In the genomic region with DNA sequence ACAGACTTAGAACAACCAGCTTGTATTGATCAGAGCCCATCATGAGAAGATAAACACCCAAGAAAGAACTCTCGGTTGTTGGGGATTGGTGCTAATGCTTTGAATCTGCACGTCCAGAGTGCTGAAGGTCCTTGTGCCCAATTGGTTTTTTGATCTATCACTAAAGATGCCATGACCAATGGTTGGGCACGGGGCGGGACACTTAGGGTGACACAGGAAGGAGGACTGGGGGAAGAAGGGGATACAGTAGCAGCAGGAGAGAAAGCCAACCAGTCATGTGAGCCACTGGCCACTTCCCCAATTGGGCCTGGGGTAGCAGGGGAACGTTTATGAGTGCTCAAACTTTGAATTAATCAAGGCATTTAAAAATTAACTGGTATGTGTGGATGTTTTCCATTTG, we compare ENCODE assay signal across 27 mouse cellular contexts. TPM values are rescaled to one million over a fixed set of nuclear protein-coding genes. Genes with fewer than 3 reads are reported as not detected.
A peak's percentile ranks its signal among the peaks of the same experiment; 100 is the strongest.
DNase-seq lines count a peak whose midpoint lies in the region; ATAC-seq and TF ChIP-seq lines count a peak whose summit lies in the region.
"Had no signal": no experiment of that assay in that cellular context is flagged by ENCODE, and none has a peak within 500 bp of the region (broad histone marks: within the 10 kb centered on the region; RNA-seq: fewer than 3 reads in every experiment).

No protein-coding gene starts in this region.

- no peaks in the 10 kb centered on the region for H3K27me3 ChIP-seq in kidney, adult 2 months (replicated peaks; ENCODE audit: control insufficient read depth, insufficient read depth, low read length)
- H3K27me3 ChIP-seq in kidney, embryonic 16.5 days (ENCODE audit: insufficient read depth, low read length): no peaks in the 10 kb centered on the region
- H3K27me3 ChIP-seq: CH12.LX; heart, embryonic 13.5 days; hindbrain, embryonic 13.5 days; limb, embryonic 13.5 days; liver, embryonic 12.5 days; neural tube, embryonic 13.5 days had no signal

- no peaks in the 10 kb centered on the region for H3K36me3 ChIP-seq in kidney, adult 2 months (ENCODE audit: control insufficient read depth, insufficient read depth, low read length)
- 0 out of 2 replicates have a peak, but pooled peaks cover 4% of the 10 kb centered on the region for H3K36me3 ChIP-seq in kidney, embryonic 16.5 days (ENCODE audit: insufficient read depth, low read length)
- H3K36me3 ChIP-seq: hindbrain, embryonic 13.5 days; limb, embryonic 13.5 days; neural tube, embryonic 13.5 days had no signal

- no peak for TF ChIP-seq POLR2A in kidney, adult 2 months (IDR thresholded peaks at IDR 0.05; ENCODE audit: low read depth, low read length)

- H3K4me1 ChIP-seq in kidney, adult 2 months (ENCODE audit: control insufficient read depth, insufficient read depth, low read length): no peaks in the 10 kb centered on the region
- 0 out of 2 replicates have a peak, but pooled peaks cover 3% of the 10 kb centered on the region for H3K4me1 ChIP-seq in kidney, embryonic 16.5 days (ENCODE audit: insufficient read depth, low read length)
- H3K4me1 ChIP-seq: forebrain, embryonic 10.5 days; liver, embryonic 12.5 days had no signal

- no peak for TF ChIP-seq CTCF in kidney, adult 2 months (conservative IDR thresholded peaks at IDR 0.05; ENCODE audit: insufficient read depth, insufficient read length, low read depth, low read length)
- TF ChIP-seq CTCF in layer of hippocampus, adult 2 months (conservative IDR thresholded peaks at IDR 0.05): no peak

- no peak overlapping the region for H3K27ac ChIP-seq in kidney, adult 2 months (ENCODE audit: insufficient read depth, low read depth, low read length)
- no peak overlapping the region for H3K27ac ChIP-seq in kidney, embryonic 16.5 days (ENCODE audit: low read length)
- no peak overlapping the region for H3K27ac ChIP-seq in layer of hippocampus, adult 2 months
- H3K27ac ChIP-seq: forebrain, embryonic 10.5 days; heart, embryonic 13.5 days; hindbrain, embryonic 13.5 days; limb, embryonic 13.5 days; liver, embryonic 12.5 days; neural tube, embryonic 13.5 days had no signal

- no peak overlapping the region for H3K9ac ChIP-seq in kidney, embryonic 16.5 days (replicated peaks; ENCODE audit: low read length)
- H3K9ac ChIP-seq: heart, embryonic 13.5 days; hindbrain, embryonic 13.5 days; limb, embryonic 13.5 days; liver, embryonic 12.5 days; neural tube, embryonic 13.5 days had no signal

- no peak for ATAC-seq in kidney, embryonic 16.5 days (ENCODE audit: low FRiP score, low TSS enrichment)
- ATAC-seq in hematopoietic stem cell, adult 5-6 weeks (replicated peaks in 1 of 2; ENCODE audit: insufficient read depth in 1 of 2, low FRiP score in 2 of 2, low TSS enrichment in 1 of 2, low read depth in 1 of 2, poor library complexity in 2 of 2, severe bottlenecking in 2 of 2): peak; percentile 64 to 83
- ATAC-seq: forebrain, embryonic 16.5 days; liver, embryonic 12.5 days had no signal

- H3K4me3 ChIP-seq in kidney, adult 2 months (ENCODE audit: insufficient read depth, low read depth, low read length): no peak overlapping the region
- no peak overlapping the region for H3K4me3 ChIP-seq in kidney, embryonic 16.5 days (ENCODE audit: low read length)
- H3K4me3 ChIP-seq in layer of hippocampus, adult 2 months: no peak overlapping the region
- H3K4me3 ChIP-seq: forebrain, embryonic 10.5 days; heart, embryonic 13.5 days; hindbrain, embryonic 13.5 days; limb, embryonic 13.5 days; liver, embryonic 12.5 days; myocyte; neural tube, embryonic 13.5 days had no signal

- peak; percentile 24 for DNase-seq in kidney, adult 2 months
- peak; percentile 67 for DNase-seq in R1 (ENCODE audit: low read depth, low spot score)
- DNase-seq in adrenal gland, postnatal 14 days: no peak
- no peak for DNase-seq in layer of hippocampus, adult 2 months (ENCODE audit: low spot score in 2 of 2)
- DNase-seq in ovary, postnatal 36 days (ENCODE audit: low spot score): no peak
- DNase-seq: adrenal gland, postnatal 36 days; cerebellum, adult 11-12 months; cerebellum, postnatal 10 days; gastrocnemius, postnatal 10 days; heart, adult 11 months; lung, adult 18-20 months; lung, postnatal 14 days; midbrain, embryonic 14.5 days; right cerebral cortex, postnatal 4 days; thymus, adult 2 months had no signal

- WGBS in kidney, adult 2 months: 73% methylated on average over 5 of the region's 5 CpGs
- WGBS in kidney, embryonic 16.5 days: 81% methylated on average over 5 of the region's 5 CpGs

- H3K4me2 ChIP-seq in kidney, embryonic 16.5 days (replicated peaks; ENCODE audit: low read depth, low read length): no peak overlapping the region
- H3K4me2 ChIP-seq: heart, embryonic 13.5 days; hindbrain, embryonic 13.5 days; limb, embryonic 13.5 days; liver, embryonic 12.5 days; neural tube, embryonic 13.5 days had no signal

- H3K9me3 ChIP-seq in kidney, embryonic 16.5 days (ENCODE audit: low read length): no peaks in the 10 kb centered on the region
- H3K9me3 ChIP-seq: forebrain, embryonic 10.5 days; heart, embryonic 13.5 days; hindbrain, embryonic 13.5 days; limb, embryonic 13.5 days; liver, embryonic 12.5 days; neural tube, embryonic 13.5 days had no signal

RNA-seq across cellular contexts. Expression of a gene that starts 23.8 kb away (rescaled TPM):
- polyA plus RNA-seq in kidney, adult 2 months (2012; rRNA removed): 4.0 and 4.6 TPM in 2 replicates
- polyA plus RNA-seq in kidney, embryonic 16.5 days (2015; fragmentation: Nextera tagmentation; extraction: Ambion mirVana): 18.9 and 20.8 TPM in 2 replicates
- 18.8 and 22.2 TPM in 2 replicates for total RNA-seq in hematopoietic stem cell, adult 5-6 weeks (2017)
- 8.3 and 8.4 TPM in 2 replicates for total RNA-seq in adrenal gland, postnatal 14 days (2021)
- total RNA-seq in layer of hippocampus, adult 2 months (2021): 1 to 10 TPM; 6.4 to 6.7 TPM

RNA-seq across cellular contexts. Expression of a gene that starts 57.3 kb away (rescaled TPM):
- 0.66 and 0.86 TPM in 2 replicates for polyA plus RNA-seq in kidney, adult 2 months (2012; rRNA removed)
- 6.8 and 8.0 TPM in 2 replicates for polyA plus RNA-seq in kidney, embryonic 16.5 days (2015; fragmentation: Nextera tagmentation; extraction: Ambion mirVana)
- not detected in 2 replicates for total RNA-seq in hematopoietic stem cell, adult 5-6 weeks (2017)
- 0.85 and 2.2 TPM in 2 replicates for total RNA-seq in adrenal gland, postnatal 14 days (2021)
- total RNA-seq in layer of hippocampus, adult 2 months (2021): 1 to 10 TPM; 1.7 to 2.7 TPM
- total RNA-seq: megakaryocyte-erythroid progenitor cell, adult 5-6 weeks had no signal

Comparison
In these comparisons a context has a peak if more than half of its experiments do, and no peak if none do; other contexts are left out.
1. DNase-seq: peak in kidney, adult 2 months (single experiment) and R1 (single experiment); none in adrenal gland, postnatal 14 days (single experiment), layer of hippocampus, adult 2 months (0 of 2) and ovary, postnatal 36 days (single experiment).